Mouse (Mus musculus): ENCODE measurements around the gene 4930438A08Rik. TPM values are rescaled to one million over a fixed set of nuclear protein-coding genes. Genes with fewer than 3 reads are reported as not detected.

Gene 4930438A08Rik
- polyA plus RNA-seq, 1 experiment from 2014 or later, result not detected

- 91% methylated on average over 3 of the region's 3 CpGs for WGBS
Measured at GRCm38 (mm10) chr11:58262336-58262735, 12.3 kb upstream of the 4930438A08Rik start.

GRCm38 (mm10) chr11:58263516-58263915 lies 11.1 kb upstream of the 4930438A08Rik start:
- Histone ChIP-seq H3K27me3 (ENCODE audit: control insufficient read depth, insufficient read depth, low read length) (no peaks in the 10 kb centered on the region), H3K4me1 (replicated peaks; ENCODE audit: control insufficient read depth, insufficient read depth, low read length) (no peaks in the 10 kb centered on the region), H3K4me3 (ENCODE audit: low read depth, low read length) (no peak overlapping the region), H3K9ac (ENCODE audit: low read depth, low read length) (no peak overlapping the region), H3K4me2 (replicated peaks; ENCODE audit: low read depth, low read length) (no peak overlapping the region), H3K9me3 (ENCODE audit: control insufficient read depth, low read length) (no peaks in the 10 kb centered on the region), H3K36me3 (ENCODE audit: control insufficient read depth, insufficient read depth, low read length) (no peaks in the 10 kb centered on the region), H3K27ac (ENCODE audit: low read depth, low read length) (no peak overlapping the region)
- ATAC-seq (ENCODE audit: low FRiP score) (no peak), DNase-seq (ENCODE audit: low spot score) (no peak)
- WGBS, result 79% methylated on average over 2 of the region's 2 CpGs

More at GRCm38 (mm10) chr11:58262336-58262735, 12.3 kb upstream of the 4930438A08Rik start:
- Histone ChIP-seq H3K36me3 (ENCODE audit: control insufficient read depth, insufficient read depth, low read length) (no peaks in the 10 kb centered on the region), H3K9me3 (ENCODE audit: control insufficient read depth, low read length) (no peaks in the 10 kb centered on the region), H3K9ac (ENCODE audit: low read depth, low read length) (no peak overlapping the region), H3K4me3 (ENCODE audit: low read depth, low read length) (no peak overlapping the region), H3K27me3 (ENCODE audit: control insufficient read depth, insufficient read depth, low read length) (no peaks in the 10 kb centered on the region), H3K27ac (ENCODE audit: low read depth, low read length) (no peak overlapping the region), H3K4me1 (replicated peaks; ENCODE audit: control insufficient read depth, insufficient read depth, low read length) (no peaks in the 10 kb centered on the region), H3K4me2 (replicated peaks; ENCODE audit: low read depth, low read length) (no peak overlapping the region)
- ATAC-seq (ENCODE audit: low FRiP score) (no peak), DNase-seq (ENCODE audit: low spot score) (no peak)

- H3K27ac ChIP-seq (ENCODE audit: low read depth, low read length), result no peak overlapping the region
- H3K4me2 ChIP-seq (replicated peaks; ENCODE audit: low read depth, low read length), result no peak overlapping the region
- no peak overlapping the region for H3K4me3 ChIP-seq (ENCODE audit: low read depth, low read length)
- no peaks in the 10 kb centered on the region for H3K4me1 ChIP-seq (replicated peaks; ENCODE audit: control insufficient read depth, insufficient read depth, low read length)
- DNase-seq (ENCODE audit: low spot score) (no peak), ATAC-seq (ENCODE audit: low FRiP score) (no peak)
- no peaks in the 10 kb centered on the region for H3K9me3 ChIP-seq (ENCODE audit: control insufficient read depth, low read length)
- H3K27me3 ChIP-seq (ENCODE audit: control insufficient read depth, insufficient read depth, low read length), result no peaks in the 10 kb centered on the region
- no peak overlapping the region for H3K9ac ChIP-seq (ENCODE audit: low read depth, low read length)
- WGBS, result 82% methylated on average over 9 of the region's 9 CpGs
- H3K36me3 ChIP-seq (ENCODE audit: control insufficient read depth, insufficient read depth, low read length), result no peaks in the 10 kb centered on the region
Measured at GRCm38 (mm10) chr11:58264546-58264945, 10.1 kb upstream of the 4930438A08Rik start.

- H3K4me1 ChIP-seq (replicated peaks; ENCODE audit: control insufficient read depth, insufficient read depth, low read length), result no peaks in the 10 kb centered on the region
- H3K4me3 ChIP-seq (ENCODE audit: low read depth, low read length), result no peak overlapping the region
- no peaks in the 10 kb centered on the region for H3K9me3 ChIP-seq (ENCODE audit: control insufficient read depth, low read length)
- no peak overlapping the region for H3K27ac ChIP-seq (ENCODE audit: low read depth, low read length)
- no peak overlapping the region for H3K4me2 ChIP-seq (replicated peaks; ENCODE audit: low read depth, low read length)
- DNase-seq (ENCODE audit: low spot score), result no peak
- H3K9ac ChIP-seq (ENCODE audit: low read depth, low read length), result no peak overlapping the region
- no peak for ATAC-seq (ENCODE audit: low FRiP score)
- H3K36me3 ChIP-seq (ENCODE audit: control insufficient read depth, insufficient read depth, low read length), result no peaks in the 10 kb centered on the region
- H3K27me3 ChIP-seq (ENCODE audit: control insufficient read depth, insufficient read depth, low read length), result no peaks in the 10 kb centered on the region
- WGBS, result 88% methylated on average over 3 of the region's 3 CpGs
Measured at GRCm38 (mm10) chr11:58268285-58268684, 6.3 kb upstream of the 4930438A08Rik start.

GRCm38 (mm10) chr11:58275756-58276155 lies 1.2 kb downstream of the 4930438A08Rik start:
- Histone ChIP-seq H3K9me3 (ENCODE audit: control insufficient read depth, low read length) (no peaks in the 10 kb centered on the region), H3K9ac (ENCODE audit: low read depth, low read length) (no peak overlapping the region), H3K27me3 (ENCODE audit: control insufficient read depth, insufficient read depth, low read length) (no peaks in the 10 kb centered on the region), H3K4me3 (ENCODE audit: low read depth, low read length) (no peak overlapping the region), H3K36me3 (ENCODE audit: control insufficient read depth, insufficient read depth, low read length) (no peaks in the 10 kb centered on the region), H3K27ac (ENCODE audit: low read depth, low read length) (no peak overlapping the region), H3K4me1 (replicated peaks; ENCODE audit: control insufficient read depth, insufficient read depth, low read length) (no peaks in the 10 kb centered on the region), H3K4me2 (replicated peaks; ENCODE audit: low read depth, low read length) (no peak overlapping the region)
- 73% methylated on average over 4 of the region's 4 CpGs for WGBS
- DNase-seq (ENCODE audit: low spot score) (no peak), ATAC-seq (ENCODE audit: low FRiP score) (no peak)

GRCm38 (mm10) chr11:58281970-58282496 lies 7.4 kb downstream of the 4930438A08Rik start:
- ATAC-seq (ENCODE audit: low FRiP score), result no peak
- Histone ChIP-seq H3K27ac (ENCODE audit: low read depth, low read length) (no peak overlapping the region), H3K9ac (ENCODE audit: low read depth, low read length) (no peak overlapping the region), H3K4me2 (replicated peaks; ENCODE audit: low read depth, low read length) (no peak overlapping the region), H3K9me3 (ENCODE audit: control insufficient read depth, low read length) (no peaks in the 10 kb centered on the region), H3K36me3 (ENCODE audit: control insufficient read depth, insufficient read depth, low read length) (no peaks in the 10 kb centered on the region), H3K4me3 (ENCODE audit: low read depth, low read length) (no peak overlapping the region), H3K4me1 (replicated peaks; ENCODE audit: control insufficient read depth, insufficient read depth, low read length) (no peaks in the 10 kb centered on the region), H3K27me3 (ENCODE audit: control insufficient read depth, insufficient read depth, low read length) (no peaks in the 10 kb centered on the region)
- DNase-seq (ENCODE audit: low spot score), result no peak
- 86% methylated on average over 13 of the region's 13 CpGs for WGBS

- Histone ChIP-seq H3K27ac (ENCODE audit: low read depth, low read length) (no peak overlapping the region), H3K4me2 (replicated peaks; ENCODE audit: low read depth, low read length) (no peak overlapping the region), H3K4me3 (ENCODE audit: low read depth, low read length) (no peak overlapping the region), H3K9ac (ENCODE audit: low read depth, low read length) (no peak overlapping the region), H3K9me3 (ENCODE audit: control insufficient read depth, low read length) (no peaks in the 10 kb centered on the region), H3K4me1 (replicated peaks; ENCODE audit: control insufficient read depth, insufficient read depth, low read length) (no peaks in the 10 kb centered on the region), H3K27me3 (ENCODE audit: control insufficient read depth, insufficient read depth, low read length) (no peaks in the 10 kb centered on the region), H3K36me3 (ENCODE audit: control insufficient read depth, insufficient read depth, low read length) (no peaks in the 10 kb centered on the region)
- ATAC-seq (ENCODE audit: low FRiP score) (no peak), DNase-seq (ENCODE audit: low spot score) (no peak)
- 86% methylated on average over 5 of the region's 5 CpGs for WGBS
Measured at GRCm38 (mm10) chr11:58282518-58282917, 7.9 kb downstream of the 4930438A08Rik start.

- WGBS, result 76% methylated on average over 9 of the region's 9 CpGs
- H3K27me3 ChIP-seq (ENCODE audit: control insufficient read depth, insufficient read depth, low read length), result no peaks in the 10 kb centered on the region
- no peaks in the 10 kb centered on the region for H3K36me3 ChIP-seq (ENCODE audit: control insufficient read depth, insufficient read depth, low read length)
- H3K9ac ChIP-seq (ENCODE audit: low read depth, low read length), result no peak overlapping the region
- H3K4me2 ChIP-seq (replicated peaks; ENCODE audit: low read depth, low read length), result no peak overlapping the region
- H3K9me3 ChIP-seq (ENCODE audit: control insufficient read depth, low read length), result no peaks in the 10 kb centered on the region
- H3K4me3 ChIP-seq (ENCODE audit: low read depth, low read length), result no peak overlapping the region
- H3K27ac ChIP-seq (ENCODE audit: low read depth, low read length), result no peak overlapping the region
- H3K4me1 ChIP-seq (replicated peaks; ENCODE audit: control insufficient read depth, insufficient read depth, low read length), result no peaks in the 10 kb centered on the region
- ATAC-seq (ENCODE audit: low FRiP score), result no peak
- DNase-seq (ENCODE audit: low spot score), result no peak
Measured at GRCm38 (mm10) chr11:58289992-58290682, 15.5 kb downstream of the 4930438A08Rik start.

GRCm38 (mm10) chr11:58290812-58291211 lies 16.2 kb downstream of the 4930438A08Rik start:
- H3K4me1 ChIP-seq (replicated peaks; ENCODE audit: control insufficient read depth, insufficient read depth, low read length), result no peaks in the 10 kb centered on the region
- WGBS, result 72% methylated on average over 4 of the region's 4 CpGs

More at GRCm38 (mm10) chr11:58290812-58291211, 16.2 kb downstream of the 4930438A08Rik start:
- H3K4me3 ChIP-seq (ENCODE audit: low read depth, low read length), result no peak overlapping the region
- no peak for DNase-seq (ENCODE audit: low spot score)
- no peak overlapping the region for H3K4me2 ChIP-seq (replicated peaks; ENCODE audit: low read depth, low read length)
- no peaks in the 10 kb centered on the region for H3K36me3 ChIP-seq (ENCODE audit: control insufficient read depth, insufficient read depth, low read length)
- H3K9ac ChIP-seq (ENCODE audit: low read depth, low read length), result no peak overlapping the region
- no peaks in the 10 kb centered on the region for H3K9me3 ChIP-seq (ENCODE audit: control insufficient read depth, low read length)
- no peaks in the 10 kb centered on the region for H3K27me3 ChIP-seq (ENCODE audit: control insufficient read depth, insufficient read depth, low read length)
- no peak overlapping the region for H3K27ac ChIP-seq (ENCODE audit: low read depth, low read length)
- ATAC-seq (ENCODE audit: low FRiP score), result no peak
